Mouse (Mus musculus): ENCODE data around the gene Aplp2.
A peak's percentile ranks its signal among the peaks of the same experiment; 100 is the strongest.

Aplp2 gene

GRCm38 (mm10) chr9:31122464-31123030 lies 89.1 kb downstream of the Aplp2 start:
- no peak for DNase-seq

DNA sequence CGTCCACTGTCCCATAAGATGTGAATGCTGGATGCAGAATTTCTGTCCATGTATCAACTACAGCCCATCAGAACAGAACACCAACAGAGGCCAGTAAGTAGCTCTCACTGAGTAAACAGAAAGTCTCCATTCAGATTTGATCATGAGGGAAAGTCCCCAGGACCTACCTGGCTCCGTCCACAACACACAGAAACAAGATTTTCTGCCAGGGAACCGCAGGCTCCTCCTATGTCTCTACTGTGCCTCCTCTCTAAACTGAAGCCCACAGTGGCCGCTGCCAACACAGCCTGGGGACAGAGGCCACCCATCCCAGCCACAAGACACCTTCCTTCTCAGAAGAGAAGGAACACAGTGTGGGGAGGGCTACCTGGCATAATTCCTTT lies 91.1 kb downstream of the Aplp2 start:
- no peak for DNase-seq

- DNase-seq: peak in 1 of 2 experiments; percentile 17
Measured at GRCm38 (mm10) chr9:31119882-31120532, 91.6 kb downstream of the Aplp2 start.

GRCm38 (mm10) chr9:31119405-31119804 lies 92.2 kb downstream of the Aplp2 start:
- DNase-seq: no peak

DNA sequence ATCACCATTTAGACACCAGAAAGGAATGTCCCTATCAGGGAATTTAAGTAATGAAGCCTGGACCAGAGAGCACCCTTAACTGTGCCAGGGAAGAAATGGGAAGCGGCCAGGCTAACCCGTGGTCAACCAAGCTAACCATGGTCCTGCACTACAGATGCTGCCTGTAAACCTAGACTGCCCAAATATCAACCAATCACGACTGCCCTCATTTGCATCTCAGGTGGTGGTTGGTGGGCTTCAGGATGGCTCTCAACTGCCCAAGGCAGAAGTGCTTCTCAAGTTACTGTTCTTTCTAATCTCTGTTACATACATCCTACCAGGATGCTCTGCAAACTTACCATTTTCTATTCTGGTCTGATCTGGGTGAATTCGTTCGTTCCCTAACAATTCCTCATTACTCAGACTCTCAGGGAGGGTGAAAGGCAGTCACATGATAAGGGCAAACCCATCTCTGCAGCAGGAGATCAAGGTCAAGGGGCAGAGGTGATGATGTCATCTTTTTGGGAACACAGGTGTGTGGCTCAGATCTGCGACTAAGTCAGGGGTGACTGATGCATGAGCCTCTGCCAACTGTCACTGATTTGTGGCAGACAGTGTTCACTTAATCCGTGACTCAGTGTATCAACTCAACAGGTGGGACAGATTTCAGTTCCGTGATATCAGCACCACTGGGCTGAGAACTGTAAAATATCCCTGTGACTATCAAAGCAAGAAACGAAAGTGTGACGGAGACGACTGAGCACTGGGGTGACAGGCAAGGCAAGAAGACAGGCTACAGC lies 92.9 kb downstream of the Aplp2 start:
- DNase-seq: no peak

DNA sequence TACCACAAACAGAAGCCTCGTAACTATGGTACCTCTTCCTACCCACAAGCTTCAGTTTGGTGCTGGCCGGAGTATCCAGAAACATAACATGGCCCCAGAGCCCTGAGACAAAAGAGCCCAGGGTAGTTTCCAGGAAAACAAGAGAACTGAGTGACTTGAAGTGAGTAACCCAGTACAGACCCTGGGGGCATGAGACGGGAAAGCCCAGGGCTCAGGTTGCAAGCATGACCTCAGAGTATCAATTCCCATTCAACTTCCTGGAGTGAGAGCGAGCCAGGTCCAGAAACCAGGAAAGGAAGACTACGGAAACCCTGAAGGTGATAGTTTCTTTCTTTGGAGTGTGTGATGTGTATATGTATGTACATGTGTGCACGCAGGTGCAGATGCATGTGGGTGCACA lies 94.1 kb downstream of the Aplp2 start:
- DNase-seq: no peak

DNA sequence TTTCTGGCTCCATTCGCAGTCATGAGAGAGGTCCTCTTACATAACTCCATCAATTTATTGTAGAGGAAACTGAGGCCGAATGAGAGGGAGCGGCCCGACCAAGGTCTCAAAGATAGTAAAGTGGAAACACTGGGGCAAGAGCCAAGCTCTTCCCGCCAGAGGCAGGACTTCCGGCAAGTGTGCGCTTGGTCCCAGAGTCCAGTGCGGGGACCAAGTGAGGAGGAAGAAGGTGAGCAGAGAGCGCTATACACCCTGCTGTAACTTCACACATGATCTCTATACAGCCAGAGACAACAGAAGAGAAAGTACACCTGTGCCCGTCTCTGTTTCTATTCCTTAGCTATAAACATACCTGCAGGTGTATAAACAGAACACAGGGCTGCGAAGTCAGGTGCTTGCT lies 94.5 kb downstream of the Aplp2 start:
- DNase-seq: no peak

- DNase-seq: no peak
Measured at GRCm38 (mm10) chr9:31115586-31115985, 96.0 kb downstream of the Aplp2 start.

- no peak for DNase-seq
Measured at GRCm38 (mm10) chr9:31108464-31108863, 103.2 kb downstream of the Aplp2 start.

Measured in kidney, postnatal 36 days (tissue).